In genomic region chr9:100570626-100571233, GRCm38 (mm10) we compare ENCODE assay signal across 8 mouse cellular contexts. TPM values are rescaled to one million over a fixed set of nuclear protein-coding genes. Genes with fewer than 3 reads are reported as not detected.
DNase-seq lines count a peak whose midpoint lies in the region; ATAC-seq and TF ChIP-seq lines count a peak whose summit lies in the region.

Gene Slc35g2 (minus strand): TSS chr9:100571090.

- H3K36me3 ChIP-seq in forebrain, embryonic 10.5 days (replicated peaks), result no peaks in the 10 kb centered on the region
- no peaks in the 10 kb centered on the region for H3K36me3 ChIP-seq in lung, embryonic 15.5 days

- DNase-seq in T-cell, adult 2 months (ENCODE audit: low spot score), result peak; percentile 9
- peak; percentile 61 for DNase-seq in brain, adult 2 months (ENCODE audit: low read depth, low spot score)
- peak; percentile 74 for DNase-seq in forebrain, embryonic 10.5 days (ENCODE audit: extremely low spot score, low spot score)
- peak; percentile 68 for DNase-seq in heart, postnatal 4 days
- DNase-seq in layer of hippocampus, adult 8-10 months (ENCODE audit: low spot score in 2 of 2), result peak; percentile 21
- DNase-seq in spleen, postnatal 14 days (ENCODE audit: low spot score in 2 of 2), result no peak

- ATAC-seq in lung, embryonic 15.5 days (ENCODE audit: borderline replicate concordance, extremely low read depth, low FRiP score, low TSS enrichment), result peak; percentile 66

- H3K27me3 ChIP-seq in forebrain, embryonic 10.5 days (ENCODE audit: poor library complexity, severe bottlenecking), result peaks cover 21% of the 10 kb centered on the region
- H3K27me3 ChIP-seq in lung, embryonic 15.5 days, result no peaks in the 10 kb centered on the region

- H3K4me2 ChIP-seq in lung, embryonic 15.5 days, result peak within 1 kb of the TSS; percentile 73

- peak within 1 kb of the TSS; percentile 88 for H3K27ac ChIP-seq in forebrain, embryonic 10.5 days
- peak within 1 kb of the TSS; percentile 30 for H3K27ac ChIP-seq in lung, embryonic 15.5 days
- peak within 1 kb of the TSS; percentile 16; the same call in 1 of the 2 replicates for H3K27ac ChIP-seq in olfactory bulb, adult 2 months (ENCODE audit: insufficient read depth, low read depth, low read length)

- H3K4me1 ChIP-seq in forebrain, embryonic 10.5 days, result peaks cover 17% of the 10 kb centered on the region
- H3K4me1 ChIP-seq in lung, embryonic 15.5 days, result peaks cover 15% of the 10 kb centered on the region
- peaks cover 10% of the 10 kb centered on the region for H3K4me1 ChIP-seq in olfactory bulb, adult 2 months (ENCODE audit: control insufficient read depth, insufficient read depth, low read length)

- WGBS in forebrain, embryonic 10.5 days, result 0% methylated on average over 55 of the region's 55 CpGs
- WGBS in lung, embryonic 15.5 days, result under 1% methylated on average over 35 of the region's 55 CpGs
- WGBS in olfactory bulb, adult 2 months, result under 1% methylated on average over 55 of the region's 55 CpGs

- no peaks in the 10 kb centered on the region for H3K9me3 ChIP-seq in forebrain, embryonic 10.5 days
- H3K9me3 ChIP-seq in lung, embryonic 15.5 days, result no peaks in the 10 kb centered on the region

- H3K9ac ChIP-seq in lung, embryonic 15.5 days, result peak within 1 kb of the TSS; percentile 64

- TF ChIP-seq POLR2A in olfactory bulb, adult 2 months (IDR thresholded peaks at IDR 0.05; ENCODE audit: insufficient read depth, low read depth, low read length), result peak; percentile 63; the same call in 1 of the 2 replicates

- H3K4me3 ChIP-seq in forebrain, embryonic 10.5 days, result peak within 1 kb of the TSS; percentile 75
- peak within 1 kb of the TSS; percentile 69 for H3K4me3 ChIP-seq in lung, embryonic 15.5 days
- H3K4me3 ChIP-seq in olfactory bulb, adult 2 months (ENCODE audit: insufficient read depth, low read depth, low read length), result peak within 1 kb of the TSS; percentile 58

- no peak for TF ChIP-seq CTCF in olfactory bulb, adult 2 months (IDR thresholded peaks at IDR 0.05; ENCODE audit: insufficient read depth, low read depth, low read length)

RNA-seq across cellular contexts. Expression of gene Slc35g2, which starts in this region (rescaled TPM):
- 4.8 and 6.7 TPM in 2 replicates for polyA plus RNA-seq in forebrain, embryonic 10.5 days (2016; fragmentation: Nextera tagmentation; extraction: Ambion mirVana)
- total RNA-seq in heart, postnatal 4 days (2021), result 10 to 100 TPM in 1 of 2 experiments, 1 to 10 TPM in 1; 9.0 to 10.3 TPM
- 10 to 100 TPM; 17.7 to 21.7 (median 20.7) TPM for total RNA-seq in layer of hippocampus, adult 8-10 months (2022)
- polyA plus RNA-seq in lung, embryonic 15.5 days (2015; fragmentation: Nextera tagmentation; extraction: Ambion mirVana), result 8.5 and 8.9 TPM in 2 replicates
- not detected in 2 replicates for polyA plus RNA-seq in olfactory bulb, adult 2 months (2012; ENCODE audit: insufficient read depth, insufficient read length, low replicate concordance, missing spikeins)

Comparison
In these comparisons a context has a peak if more than half of its experiments do, and no peak if none do; other contexts are left out.
1. DNase-seq: peak in T-cell, adult 2 months (single experiment), brain, adult 2 months (single experiment), forebrain, embryonic 10.5 days (single experiment), heart, postnatal 4 days (single experiment) and layer of hippocampus, adult 8-10 months (2 of 2); none in spleen, postnatal 14 days (0 of 2).
2. H3K27ac ChIP-seq: peak in every context shown above with its lines; median percentile 88 in forebrain, embryonic 10.5 days; 30 in lung, embryonic 15.5 days; 16 in olfactory bulb, adult 2 months.
3. Peak in every context shown above with its lines, with median percentiles within 50 percentile points of each other: H3K4me3 ChIP-seq.